Mouse (Mus musculus): ENCODE results near the gene Lrrc74a.

- peak; percentile 30; the same call in 1 of the 2 replicates for TF ChIP-seq CTCF (IDR thresholded peaks at IDR 0.05; ENCODE audit: low read depth)
- no peak for TF ChIP-seq EP300 (IDR thresholded peaks at IDR 0.05; ENCODE audit: low read depth)
These were observed 45.2 kb downstream of the Lrrc74a start for GRCm38 (mm10) chr12:86779206-86779989.
